Mouse (Mus musculus): ENCODE measurements around the gene Rhbdd2. TPM values are rescaled to one million over a fixed set of nuclear protein-coding genes. Genes with fewer than 3 reads are reported as not detected.

Rhbdd2 gene
- polyA plus RNA-seq, 1 experiment from 2014 or later, result 99.5 TPM

Other genes starting within 250 kb of the Rhbdd2 start
- gene Pom121, start 238.1 kb upstream of the Rhbdd2 start, polyA plus RNA-seq (2014; fragmentation: Nextera tagmentation; extraction: Ambion mirVana), result 14.4 and 15.2 TPM in 2 replicates
- 28.3 and 42.0 TPM in 2 replicates for gene Hip1, start 87.5 kb upstream of the Rhbdd2 start, polyA plus RNA-seq (2014; fragmentation: Nextera tagmentation; extraction: Ambion mirVana)
- not detected in 2 replicates for gene Ccl26, start 69.0 kb upstream of the Rhbdd2 start, polyA plus RNA-seq (2014; fragmentation: Nextera tagmentation; extraction: Ambion mirVana)
- 4.1 TPM in 1 of 2 replicates, not detected in the other for gene Ccl24, start 59.6 kb upstream of the Rhbdd2 start, polyA plus RNA-seq (2014; fragmentation: Nextera tagmentation; extraction: Ambion mirVana)
- 96.8 and 106 TPM in 2 replicates for gene Por, start 37.4 kb downstream of the Rhbdd2 start, polyA plus RNA-seq (2014; fragmentation: Nextera tagmentation; extraction: Ambion mirVana)
- gene Tmem120a, start 111.8 kb downstream of the Rhbdd2 start, polyA plus RNA-seq (2014; fragmentation: Nextera tagmentation; extraction: Ambion mirVana), result 76.8 and 79.8 TPM in 2 replicates
- 0.23 and 0.63 TPM in 2 replicates for gene Styxl1, start 145.8 kb downstream of the Rhbdd2 start, polyA plus RNA-seq (2014; fragmentation: Nextera tagmentation; extraction: Ambion mirVana)
- 573 and 587 TPM in 2 replicates for gene Mdh2, start 145.9 kb downstream of the Rhbdd2 start, polyA plus RNA-seq (2014; fragmentation: Nextera tagmentation; extraction: Ambion mirVana)
- 59.8 and 66.2 TPM in 2 replicates for gene Srrm3, start 174.3 kb downstream of the Rhbdd2 start, polyA plus RNA-seq (2014; fragmentation: Nextera tagmentation; extraction: Ambion mirVana)

All from midbrain, embryonic 14.5 days (tissue).